Mouse (Mus musculus): Measurements from ENCODE around the gene N4bp2l2.
A peak's percentile ranks its signal among the peaks of the same experiment; 100 is the strongest.
"Not testable (repeated sequence)": the region's sequence is repeated elsewhere in the genome, so short reads cannot be mapped to it uniquely, and the experiment has no call there.

N4bp2l2 gene

GRCm38 (mm10) chr5:150666133-150666739 is at the start of gene N4bp2l2:
Gene N4bp2l2, minus strand, starts transcription at chr5:150666183.
- DNase-seq (ENCODE audit: low spot score in 2 of 2), result not testable (repeated sequence)

DNA sequence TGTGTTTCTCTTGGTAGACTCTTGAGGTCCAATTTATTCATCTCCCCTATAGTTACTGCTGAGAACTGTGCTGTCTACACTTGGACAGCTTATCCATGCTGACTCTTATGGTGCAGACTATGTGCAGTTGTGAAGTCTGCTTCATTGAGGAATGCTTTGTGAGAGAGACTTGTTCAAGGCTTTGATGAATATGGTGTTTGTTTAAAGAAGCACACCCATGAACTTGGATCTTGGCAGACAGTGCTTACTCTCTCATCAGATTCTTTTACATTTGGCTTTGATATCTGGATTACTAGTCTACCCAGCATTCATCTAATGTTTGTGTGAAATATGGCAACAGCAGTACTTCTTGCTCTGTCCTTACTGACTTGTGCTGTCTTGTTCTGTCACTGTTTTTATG is 47.4 kb upstream of the N4bp2l2 start:
- no peak for DNase-seq (ENCODE audit: low spot score in 2 of 2)

DNA sequence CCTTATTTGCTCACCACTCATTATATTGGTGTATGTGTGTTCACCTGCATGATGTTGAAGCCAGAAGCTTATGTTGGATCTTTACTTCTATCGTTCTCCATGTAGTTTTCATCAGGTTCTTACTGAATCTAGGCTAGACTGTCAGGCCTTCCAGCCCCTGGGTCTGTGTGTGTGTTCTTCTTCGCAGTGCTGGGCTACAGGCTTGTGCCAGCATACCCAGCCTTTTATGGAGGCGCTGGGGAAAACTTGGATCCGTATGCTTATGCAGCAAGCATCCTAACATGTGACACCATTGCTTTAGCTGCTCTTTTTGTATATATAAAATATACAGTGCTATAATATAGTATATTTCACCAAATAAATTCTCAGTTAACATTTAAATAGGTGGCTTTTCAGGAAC is 45.5 kb upstream of the N4bp2l2 start:
- no peak for DNase-seq (ENCODE audit: low spot score in 2 of 2)

DNA sequence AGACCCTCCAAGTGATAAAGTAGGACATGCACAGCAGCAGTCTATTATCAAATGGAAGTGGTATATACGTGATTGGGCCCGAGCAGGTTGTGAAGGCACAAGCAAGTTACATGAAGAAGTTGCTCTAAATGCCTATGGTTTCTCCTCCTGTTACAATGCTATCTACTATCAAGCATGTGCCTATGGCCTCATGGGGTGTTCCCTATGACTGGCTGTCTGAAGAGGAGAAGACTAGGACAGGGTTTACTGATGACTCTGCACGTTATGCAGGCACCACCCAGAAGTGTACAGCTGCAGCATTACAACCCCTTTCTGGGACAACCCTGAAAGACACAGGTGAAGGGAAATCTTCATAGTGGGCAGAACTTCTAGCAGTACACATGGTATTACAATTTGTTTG is 41.2 kb upstream of the N4bp2l2 start:
- DNase-seq (ENCODE audit: low spot score in 2 of 2), result not testable (repeated sequence)

DNA sequence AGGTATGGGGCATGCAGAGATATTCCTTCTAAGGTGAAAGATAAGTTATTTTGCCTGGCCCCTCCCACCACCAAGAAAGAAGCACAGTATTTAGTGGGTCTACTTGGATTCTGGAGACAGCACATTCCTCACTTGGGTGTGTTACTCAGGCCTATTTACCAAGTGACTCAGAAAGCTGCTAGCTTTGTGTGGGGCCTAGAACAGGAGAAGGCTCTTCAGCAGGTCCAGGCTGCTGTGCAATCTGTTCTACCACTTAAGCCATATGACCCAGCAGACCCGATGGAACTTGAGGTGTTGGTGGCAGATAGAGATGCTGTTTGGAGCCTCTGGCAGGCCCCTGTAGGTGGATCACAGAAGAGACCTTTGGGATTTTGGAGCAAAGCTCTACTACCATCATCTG is 40.7 kb upstream of the N4bp2l2 start:
- DNase-seq (ENCODE audit: low spot score in 2 of 2), result not testable (repeated sequence)

DNA sequence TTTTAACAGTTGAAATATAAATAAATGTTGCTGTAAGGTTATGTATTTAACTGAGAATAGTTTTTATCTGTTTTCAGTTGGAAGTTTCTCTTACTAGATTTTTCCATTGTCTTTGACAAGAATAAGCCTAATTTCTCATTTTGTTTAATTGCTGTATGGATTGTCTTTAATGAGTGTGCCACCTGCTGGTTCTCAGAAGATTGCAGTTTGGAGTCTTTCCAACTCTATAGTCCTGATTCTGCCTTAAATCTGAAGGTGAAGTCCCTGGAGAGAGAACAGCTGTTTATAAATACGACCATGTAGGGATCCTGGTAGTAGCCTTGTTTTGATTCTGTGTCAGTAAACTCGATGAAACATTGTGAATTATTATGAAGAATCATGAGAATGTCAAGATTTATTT is 36.7 kb upstream of the N4bp2l2 start:
- DNase-seq (ENCODE audit: low spot score in 2 of 2), result peak in 1 of 2 experiments; percentile 63

DNA sequence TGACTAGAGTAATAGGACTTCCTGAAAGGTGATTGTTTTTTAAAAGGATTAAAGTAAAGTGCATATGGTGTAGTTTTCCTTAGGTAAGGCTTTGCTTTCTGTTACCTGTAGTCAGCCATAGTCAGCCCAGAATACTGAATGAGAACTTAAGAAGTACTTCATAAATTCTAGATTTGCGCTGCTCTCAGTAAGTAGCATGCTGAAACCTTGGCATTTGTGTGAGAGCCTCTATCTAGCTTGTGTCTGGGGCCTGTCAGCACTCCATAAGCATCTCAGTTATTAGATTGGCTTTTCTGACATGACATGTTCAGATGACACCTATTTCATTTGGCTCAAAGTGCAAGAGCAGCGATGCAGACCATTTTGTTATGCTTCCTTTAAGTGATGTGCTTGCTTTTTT is 27.3 kb upstream of the N4bp2l2 start:
- no peak for DNase-seq (ENCODE audit: low spot score in 2 of 2)

- no peak for DNase-seq (ENCODE audit: low spot score in 2 of 2)
These were observed 24.7 kb upstream of the N4bp2l2 start for GRCm38 (mm10) chr5:150690685-150691084.

- DNase-seq (ENCODE audit: low spot score in 2 of 2), result not testable (repeated sequence)
These were observed 16.9 kb upstream of the N4bp2l2 start for GRCm38 (mm10) chr5:150682862-150683261.

DNA sequence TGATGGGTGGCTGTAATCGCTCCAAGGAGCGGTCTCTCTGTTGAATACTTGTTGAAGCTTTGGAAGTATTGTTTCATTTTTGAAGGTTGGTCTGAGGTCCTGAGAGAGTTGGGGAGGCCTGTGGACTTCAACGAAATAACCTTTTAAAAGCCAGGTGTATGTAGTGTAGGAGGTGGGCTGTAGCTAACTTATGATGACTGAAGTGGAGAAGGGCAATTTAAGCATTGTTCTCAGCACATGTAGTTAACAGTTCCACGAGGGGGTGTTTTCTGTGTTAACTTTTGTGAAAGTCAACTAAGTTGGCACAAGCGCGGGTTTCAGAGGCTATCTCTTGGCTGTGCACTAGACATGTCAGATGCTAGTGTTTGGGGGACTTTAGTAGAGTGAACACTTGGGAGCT is 8.9 kb upstream of the N4bp2l2 start:
- DNase-seq (ENCODE audit: low spot score in 2 of 2), result no peak

- DNase-seq (ENCODE audit: low spot score in 2 of 2), result peak; percentile 61 to 65
These were observed 8.1 kb upstream of the N4bp2l2 start for GRCm38 (mm10) chr5:150673880-150674621.

DNA sequence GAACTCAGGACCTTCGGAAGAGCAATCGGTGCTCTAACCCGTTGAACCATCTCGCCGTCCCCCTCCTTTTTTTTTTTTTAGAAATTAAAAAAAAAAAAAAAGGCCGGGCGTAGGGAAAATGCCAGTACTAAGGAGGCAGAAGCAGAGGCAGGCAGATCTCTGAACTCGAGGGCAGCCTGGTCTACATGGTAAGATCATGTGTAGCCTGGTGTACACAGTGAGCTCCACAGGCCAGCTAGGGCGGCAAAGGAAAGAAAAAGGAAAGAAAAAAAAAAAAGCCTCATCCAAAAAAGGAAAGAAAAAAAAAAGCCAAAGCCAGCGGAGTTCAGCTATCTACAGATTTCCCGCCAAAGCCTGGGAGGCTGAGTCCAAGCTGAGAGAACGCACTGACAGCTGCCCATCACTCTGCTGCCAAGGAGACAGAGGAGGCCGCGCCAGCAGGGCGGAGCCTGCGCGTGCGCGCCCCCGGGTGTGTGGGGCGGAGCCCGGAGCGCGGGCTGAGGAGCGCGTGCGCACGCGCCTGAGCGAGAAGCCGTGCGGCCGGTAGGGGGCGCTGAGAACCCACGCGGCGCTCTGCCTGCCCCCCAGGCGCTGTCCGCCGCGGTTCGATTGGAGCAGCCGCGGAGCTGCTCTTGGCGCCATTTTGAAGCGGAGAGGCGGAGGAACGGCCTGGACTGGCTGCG is 7.3 kb upstream of the N4bp2l2 start, which contains the start of gene Pds5b:
Gene Pds5b (plus strand): TSS at position 587 of the 683 bp plus-strand sequence.
- peak; percentile 93 to 97 for DNase-seq (ENCODE audit: low spot score in 2 of 2)

GRCm38 (mm10) chr5:150672343-150672742 is 6.4 kb upstream of the N4bp2l2 start:
- no peak for DNase-seq (ENCODE audit: low spot score in 2 of 2)

- no peak for DNase-seq (ENCODE audit: low spot score in 2 of 2)
These were observed 2.7 kb upstream of the N4bp2l2 start for GRCm38 (mm10) chr5:150668731-150669130.

GRCm38 (mm10) chr5:150665132-150665954 is 640 bp downstream of the N4bp2l2 start:
- peak; percentile 90 to 95 for DNase-seq (ENCODE audit: low spot score in 2 of 2)

GRCm38 (mm10) chr5:150664794-150665131 is 1.2 kb downstream of the N4bp2l2 start:
- no peak for DNase-seq (ENCODE audit: low spot score in 2 of 2)

GRCm38 (mm10) chr5:150663926-150664325 is 2.1 kb downstream of the N4bp2l2 start:
- peak in 1 of 2 experiments; percentile 22 for DNase-seq (ENCODE audit: low spot score in 2 of 2)

- DNase-seq (ENCODE audit: low spot score in 2 of 2), result not testable (repeated sequence)
These were observed 5.7 kb downstream of the N4bp2l2 start for GRCm38 (mm10) chr5:150660296-150660695.

DNA sequence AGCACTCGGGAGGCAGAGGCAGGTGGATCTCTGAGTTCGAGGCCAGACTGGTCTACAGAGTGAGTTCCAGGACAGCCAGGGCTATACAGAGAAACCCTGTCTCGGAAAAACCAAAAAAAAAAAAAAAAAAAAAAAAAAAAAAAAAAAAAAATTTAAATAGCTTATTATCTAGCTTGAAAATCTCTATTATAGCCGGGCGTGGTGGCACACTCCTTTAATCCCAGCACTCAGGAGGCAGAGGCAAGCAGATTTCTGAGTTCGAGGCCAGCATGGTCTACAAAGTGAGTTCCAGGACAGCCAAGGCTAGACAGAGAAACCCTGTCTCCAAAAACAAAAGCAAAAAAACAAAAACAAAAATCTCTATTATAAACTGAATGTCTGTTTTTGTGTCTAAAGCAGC is 6.6 kb downstream of the N4bp2l2 start:
- DNase-seq (ENCODE audit: low spot score in 2 of 2), result not testable (repeated sequence)

GRCm38 (mm10) chr5:150654548-150654947 is 11.4 kb downstream of the N4bp2l2 start:
- no peak for DNase-seq (ENCODE audit: low spot score in 2 of 2)

GRCm38 (mm10) chr5:150652578-150652977 is 13.4 kb downstream of the N4bp2l2 start:
- DNase-seq (ENCODE audit: low spot score in 2 of 2), result no peak

DNA sequence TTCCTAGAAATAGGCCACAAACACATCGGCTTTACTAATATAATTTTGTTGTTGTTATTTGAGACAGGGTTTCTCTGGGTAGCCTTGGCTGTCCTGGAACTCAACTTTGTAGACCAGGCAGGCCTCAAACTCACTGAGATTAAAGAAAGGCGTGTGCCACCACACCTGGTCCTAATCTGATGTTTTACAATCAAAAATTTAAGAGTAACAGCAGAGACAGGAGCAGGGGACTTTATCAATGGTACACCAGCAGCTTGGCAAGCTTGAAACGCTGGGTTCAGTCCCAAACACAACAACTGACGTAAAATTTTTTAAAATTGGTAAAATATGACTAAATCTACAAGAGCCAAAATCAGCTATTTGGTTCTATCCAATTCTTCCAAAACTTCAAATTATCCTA is 21.1 kb downstream of the N4bp2l2 start:
- DNase-seq (ENCODE audit: low spot score in 2 of 2), result no peak

All from spleen, postnatal 10 days (tissue).